8 mouse cellular contexts compared by ENCODE assay signal in the genomic region with DNA sequence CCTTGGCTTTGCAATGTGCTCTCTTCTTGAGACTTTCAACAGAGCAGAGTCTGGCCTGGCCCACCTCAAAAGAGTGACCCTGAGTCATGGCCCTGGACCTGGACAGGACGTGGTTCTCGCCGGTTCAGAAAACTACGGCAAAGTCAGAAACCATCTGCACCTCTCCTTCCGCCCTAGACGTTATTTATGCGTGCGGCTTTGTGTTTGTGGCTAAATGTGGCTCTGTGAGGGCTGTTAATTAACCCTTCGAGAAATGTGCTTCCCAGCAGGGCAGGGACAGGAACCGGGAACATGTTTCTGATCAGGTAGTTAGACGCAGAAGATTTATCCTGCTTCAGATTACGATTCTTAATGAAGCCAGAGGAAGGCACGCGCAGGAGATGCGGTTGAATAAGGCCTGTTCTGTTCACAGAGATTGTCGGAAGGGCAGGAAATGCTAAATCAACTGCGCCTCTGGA.
DNase-seq lines count a peak whose midpoint lies in the region; ATAC-seq lines count a peak whose summit lies in the region.

No protein-coding gene starts in this region.

- no peak overlapping the region for H3K4me2 ChIP-seq in liver, embryonic 15.5 days

- ATAC-seq in common myeloid progenitor, adult 5-6 weeks (replicated peaks; ENCODE audit: low read depth, poor library complexity, severe bottlenecking), result peak; percentile 60
- no peak for ATAC-seq in liver, embryonic 15.5 days (ENCODE audit: insufficient read depth)
- no peak for ATAC-seq in erythroblast, adult 5-6 weeks (replicated peaks; ENCODE audit: low FRiP score, poor library complexity, severe bottlenecking)

- no peak overlapping the region for H3K4me3 ChIP-seq in liver, embryonic 15.5 days (replicated peaks)

- 23% methylated on average over 17 of the region's 17 CpGs for WGBS in liver, embryonic 15.5 days (ENCODE audit: insufficient replicate concordance)

- H3K9ac ChIP-seq in liver, embryonic 15.5 days, result no peak overlapping the region

- no peaks in the 10 kb centered on the region for H3K27me3 ChIP-seq in liver, embryonic 15.5 days

- H3K36me3 ChIP-seq in liver, embryonic 15.5 days (replicated peaks), result no peaks in the 10 kb centered on the region

- intact Hi-C loops in gastrocnemius, postnatal 14 days (cut with DNase I; ENCODE audit: low total_unique reads), result no loop called here
- intact Hi-C loops in gastrocnemius, postnatal 36 days (cut with DNase I), result no loop called here
- intact Hi-C loops in heart, postnatal 25 days (cut with DNase I), result loop anchor here (1.0 kb wide), 1 partner anchor 28 kb away; no protein-coding TSS in a partner anchor

- peaks cover 30% of the 10 kb centered on the region for H3K4me1 ChIP-seq in liver, embryonic 15.5 days (replicated peaks)

- H3K9me3 ChIP-seq in liver, embryonic 15.5 days (replicated peaks), result no peaks in the 10 kb centered on the region

- DNase-seq in gastrocnemius, postnatal 14 days, result peak; percentile 41
- DNase-seq in gastrocnemius, postnatal 36 days, result no peak
- peak; percentile 45 for DNase-seq in heart, postnatal 25 days (ENCODE audit: low spot score)
- DNase-seq in cerebellum, postnatal 25 days, result no peak
- DNase-seq in cerebellum, postnatal 4 days (ENCODE audit: low spot score in 2 of 2), result no peak

- H3K27ac ChIP-seq in liver, embryonic 15.5 days (replicated peaks), result 0 out of 2 replicates have a peak overlapping the region, but pooled peaks have one; percentile 9

Comparison
In these comparisons a context has a peak if more than half of its experiments do, and no peak if none do; other contexts are left out.
1. DNase-seq: peak in gastrocnemius, postnatal 14 days (single experiment) and heart, postnatal 25 days (single experiment); none in gastrocnemius, postnatal 36 days (0 of 2), cerebellum, postnatal 25 days (0 of 2) and cerebellum, postnatal 4 days (0 of 2).